Mouse (Mus musculus): ENCODE data around the gene Trim38.

Trim38 gene

DNA sequence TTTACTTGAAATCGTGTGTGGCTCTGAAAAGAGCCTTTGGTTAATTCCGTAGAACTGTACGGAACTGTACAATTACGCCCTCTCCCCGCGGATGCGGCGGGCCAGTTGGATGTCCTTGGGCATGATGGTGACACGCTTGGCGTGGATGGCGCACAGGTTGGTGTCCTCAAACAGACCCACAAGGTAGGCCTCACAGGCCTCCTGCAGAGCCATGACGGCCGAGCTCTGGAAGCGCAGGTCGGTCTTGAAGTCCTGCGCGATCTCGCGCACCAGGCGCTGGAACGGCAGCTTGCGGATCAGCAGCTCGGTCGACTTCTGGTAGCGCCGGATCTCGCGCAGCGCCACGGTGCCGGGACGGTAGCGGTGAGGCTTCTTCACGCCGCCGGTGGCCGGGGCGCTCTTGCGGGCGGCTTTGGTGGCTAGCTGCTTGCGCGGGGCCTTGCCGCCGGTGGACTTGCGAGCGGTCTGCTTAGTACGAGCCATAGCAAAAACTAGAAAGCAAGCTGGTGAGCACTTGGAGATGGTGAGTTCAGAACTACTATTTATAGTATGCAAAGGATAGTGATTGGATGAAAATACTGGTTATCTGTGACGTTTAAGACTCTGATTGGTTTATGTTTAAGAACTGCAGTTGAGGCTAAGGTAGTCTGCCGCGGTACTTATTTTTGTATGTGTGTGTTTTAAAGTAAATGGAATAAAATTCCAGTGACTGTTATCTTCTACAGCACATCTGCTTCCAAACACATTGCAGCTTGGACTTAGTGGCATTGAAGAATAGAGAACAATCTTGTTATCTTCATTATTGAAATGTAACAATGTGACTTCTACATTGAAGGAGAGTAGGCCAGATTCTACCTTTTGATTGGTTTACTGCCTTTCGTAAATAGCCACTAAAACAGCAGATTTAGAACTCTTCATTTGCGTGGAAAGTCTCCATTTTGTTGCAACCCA, 7.6 kb upstream of the Trim38 start, which contains the start of gene Hist1h3a:
Gene Hist1h3a, minus strand, starts transcription at position 516 of the 951 bp plus-strand sequence.
- DNase-seq (ENCODE audit: low spot score): peak; percentile 53

DNA sequence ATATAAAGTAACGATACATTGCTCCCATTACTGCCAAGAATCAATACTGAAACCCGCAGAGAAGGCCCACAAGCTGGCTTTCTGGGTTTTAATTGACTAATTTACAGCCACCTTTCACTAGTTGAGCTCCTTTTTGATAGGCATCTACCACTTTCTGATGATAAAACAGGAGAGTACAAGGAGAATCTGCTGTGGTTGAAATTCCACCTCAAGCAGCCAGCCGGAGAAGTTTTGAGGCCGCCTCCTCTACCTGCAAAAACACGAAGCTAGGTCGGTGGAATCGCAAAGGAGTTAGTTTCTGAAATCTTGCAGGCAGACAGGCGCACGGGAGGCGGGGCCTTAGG, 6.5 kb upstream of the Trim38 start:
- no peak for DNase-seq (ENCODE audit: low spot score)

DNA sequence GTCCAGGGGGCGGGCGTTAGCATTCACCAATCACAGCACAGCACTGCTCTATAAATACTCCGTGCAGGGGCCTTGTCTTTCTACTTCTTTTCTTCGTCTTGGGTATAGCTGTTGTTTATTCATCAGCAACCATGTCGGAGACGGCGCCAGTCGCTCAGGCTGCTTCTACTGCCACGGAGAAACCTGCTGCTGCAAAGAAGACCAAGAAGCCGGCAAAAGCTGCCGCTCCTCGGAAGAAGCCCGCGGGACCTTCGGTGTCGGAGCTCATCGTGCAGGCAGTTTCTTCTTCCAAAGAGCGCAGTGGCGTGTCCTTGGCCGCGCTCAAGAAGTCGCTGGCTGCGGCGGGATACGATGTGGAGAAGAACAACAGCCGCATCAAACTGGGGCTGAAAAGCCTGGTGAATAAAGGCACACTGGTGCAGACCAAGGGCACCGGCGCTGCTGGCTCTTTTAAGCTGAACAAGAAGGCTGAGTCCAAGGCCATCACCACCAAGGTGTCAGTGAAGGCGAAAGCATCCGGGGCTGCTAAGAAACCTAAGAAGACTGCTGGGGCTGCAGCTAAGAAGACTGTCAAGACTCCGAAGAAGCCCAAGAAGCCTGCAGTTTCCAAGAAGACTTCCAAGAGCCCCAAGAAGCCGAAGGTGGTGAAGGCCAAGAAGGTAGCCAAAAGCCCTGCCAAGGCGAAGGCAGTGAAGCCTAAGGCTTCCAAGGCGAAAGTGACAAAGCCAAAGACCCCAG, 6.0 kb upstream of the Trim38 start, which contains the start of gene Hist1h1a:
Gene Hist1h1a, plus strand, starts transcription at position 81 of the 738 bp plus-strand sequence.
- peak; percentile 84 for DNase-seq (ENCODE audit: low spot score)

GRCm38 (mm10) chr13:23764324-23765171, 5.2 kb upstream of the Trim38 start:
- DNase-seq (ENCODE audit: low spot score): no peak

DNA sequence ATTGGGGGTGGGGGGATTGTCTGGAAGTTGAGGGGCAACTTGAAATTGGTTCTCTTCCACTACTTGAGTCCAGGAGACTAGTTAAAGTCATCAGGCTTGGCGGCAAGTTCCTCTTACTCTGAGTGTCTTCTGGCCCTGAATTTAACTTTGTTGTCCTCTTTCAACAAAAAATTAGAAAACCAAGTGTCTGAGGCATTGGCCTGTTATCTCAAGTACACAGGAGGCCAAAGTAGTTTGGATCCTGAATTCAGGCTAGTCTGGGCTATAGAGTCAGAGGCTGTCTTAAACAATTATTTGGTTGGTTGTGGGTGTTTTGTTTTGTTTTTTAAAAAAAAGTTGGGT, 4.6 kb upstream of the Trim38 start:
- no peak for DNase-seq (ENCODE audit: low spot score)

DNA sequence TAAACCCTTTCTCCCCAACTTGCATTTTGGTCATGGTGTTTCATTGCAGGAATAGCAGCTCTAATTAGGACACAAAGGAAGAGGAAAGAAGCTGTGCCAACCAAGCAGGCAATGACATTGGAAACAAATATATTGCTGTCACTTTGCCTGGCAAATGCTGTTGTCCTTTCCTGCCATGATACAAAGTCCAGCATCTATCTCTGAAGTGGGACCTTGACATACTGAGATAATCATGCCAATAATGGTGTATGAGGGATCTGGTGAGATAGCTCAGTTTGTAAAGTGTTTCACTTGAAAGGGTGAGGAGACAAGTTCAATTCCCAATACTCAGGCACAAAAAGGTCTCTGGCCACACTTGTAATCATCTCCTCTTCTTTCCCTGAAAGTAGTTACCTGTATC, 2.9 kb upstream of the Trim38 start:
- DNase-seq (ENCODE audit: low spot score): no peak

DNA sequence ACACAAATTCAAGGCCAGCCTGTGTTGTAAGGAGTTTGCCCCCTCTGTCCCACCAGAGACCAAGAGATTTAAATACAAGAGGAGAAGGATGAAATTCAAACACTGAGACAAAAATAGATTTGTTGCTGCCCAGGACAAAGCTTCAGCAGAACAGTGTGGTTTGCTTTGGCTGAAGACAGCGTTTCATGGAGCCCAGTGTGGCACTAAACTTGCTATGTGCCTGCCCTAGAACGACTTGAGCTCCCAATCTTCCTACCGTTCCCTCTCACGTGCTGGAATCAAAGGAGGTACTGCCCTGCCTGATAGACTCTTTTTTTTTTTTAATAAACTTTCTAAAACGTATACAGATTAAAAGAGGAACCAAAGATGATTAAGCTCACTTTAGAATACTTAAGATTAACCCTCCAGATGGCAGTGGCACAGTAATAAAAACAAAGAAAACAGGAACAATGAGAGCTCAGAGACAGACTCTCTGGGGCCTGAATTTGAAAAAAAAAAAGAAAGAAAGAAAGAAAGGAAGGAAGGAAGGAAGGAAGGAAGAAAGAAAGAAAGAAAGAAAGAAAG, 797 bp upstream of the Trim38 start:
- DNase-seq (ENCODE audit: low spot score): no peak

GRCm38 (mm10) chr13:23772561-23773313, 3.0 kb downstream of the Trim38 start:
- DNase-seq (ENCODE audit: low spot score): peak; percentile 23

DNA sequence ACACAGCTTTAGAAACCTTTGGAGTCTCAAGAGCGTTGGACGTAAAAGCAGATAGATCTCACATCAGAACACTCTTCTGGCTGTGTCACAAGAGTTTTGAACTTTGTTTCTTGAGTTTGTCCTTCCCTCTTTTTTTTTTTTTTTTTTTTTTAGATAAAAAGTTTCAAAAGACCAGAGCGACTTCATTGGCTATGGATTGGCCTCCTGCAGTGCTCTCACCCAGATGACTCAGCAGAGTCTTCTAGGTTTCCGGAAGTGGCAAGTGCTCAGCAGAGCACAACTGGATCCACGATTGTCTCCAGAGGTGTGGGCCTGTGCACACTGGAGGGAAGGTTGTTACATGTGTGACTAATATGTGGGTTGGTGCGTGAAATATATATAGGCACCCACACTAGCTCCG, 8.6 kb downstream of the Trim38 start:
- no peak for DNase-seq (ENCODE audit: low spot score)

- DNase-seq (ENCODE audit: low spot score): no peak
These were observed 9.3 kb downstream of the Trim38 start for GRCm38 (mm10) chr13:23779025-23779424.

DNA sequence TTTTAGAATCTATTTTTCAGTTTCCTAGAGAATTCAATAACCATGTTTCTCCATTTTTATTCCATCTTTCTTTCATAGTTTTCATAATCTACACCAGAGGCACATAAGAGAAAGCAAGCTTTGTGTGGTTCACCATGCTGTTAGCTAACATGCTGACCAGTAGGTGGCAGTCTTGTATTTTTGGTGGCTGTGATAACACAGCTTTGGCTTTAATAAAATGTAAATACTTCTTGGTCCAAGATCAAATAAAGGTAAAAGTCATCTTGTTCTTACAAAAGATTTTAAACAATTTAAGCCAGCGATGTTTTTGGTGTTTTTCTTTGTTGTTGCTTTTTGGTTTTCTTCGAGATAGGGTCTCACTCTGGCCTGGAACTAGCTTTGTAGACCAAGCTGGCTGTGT, 22.8 kb downstream of the Trim38 start:
- DNase-seq (ENCODE audit: low spot score): peak; percentile 51

GRCm38 (mm10) chr13:23799405-23799804, 29.7 kb downstream of the Trim38 start:
- no peak for DNase-seq (ENCODE audit: low spot score)

- no peak for DNase-seq (ENCODE audit: low spot score)
These were observed 34.8 kb downstream of the Trim38 start for GRCm38 (mm10) chr13:23804532-23804931.

GRCm38 (mm10) chr13:23806422-23807052, 36.8 kb downstream of the Trim38 start, which contains the start of gene Slc17a2:
TSS of gene Slc17a2 (plus strand) at chr13:23806993.
- DNase-seq (ENCODE audit: low spot score): no peak

GRCm38 (mm10) chr13:23816148-23816547, 46.4 kb downstream of the Trim38 start:
- DNase-seq (ENCODE audit: low spot score): no peak

DNA sequence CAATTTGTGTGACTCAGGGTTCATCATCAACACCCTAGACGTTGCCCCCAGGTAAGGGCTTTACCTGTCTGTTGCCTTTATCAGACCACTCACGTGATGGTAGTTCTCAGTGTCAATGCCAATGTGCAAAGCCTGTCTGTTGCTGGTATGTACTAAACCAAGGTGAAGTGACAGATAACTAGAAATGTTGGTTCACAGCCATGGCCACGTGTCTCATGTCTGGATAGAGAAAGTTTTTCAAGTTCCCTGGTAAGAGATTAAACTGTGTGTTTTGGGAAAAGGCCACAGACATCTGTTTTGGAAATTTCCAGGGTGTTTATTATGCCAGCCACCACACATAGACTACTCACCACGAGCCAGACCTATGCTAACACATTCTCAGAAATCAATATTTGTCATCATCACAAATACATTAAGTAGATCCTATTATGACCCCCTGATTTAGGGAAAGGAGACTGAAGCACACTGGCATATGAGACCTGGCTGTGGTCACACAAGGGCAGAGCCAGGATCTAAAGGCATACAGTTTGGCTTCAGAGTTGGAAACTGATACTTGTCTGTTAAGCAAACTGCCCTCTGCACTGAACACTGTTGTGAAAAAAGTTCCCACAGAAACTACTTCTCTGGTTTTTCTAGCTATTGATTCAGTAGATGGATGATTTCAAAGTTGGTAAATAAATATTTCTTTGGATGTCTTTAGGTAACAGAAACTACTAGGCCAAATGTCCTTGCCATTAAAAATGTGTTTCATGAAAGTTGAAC, 50.6 kb downstream of the Trim38 start:
- DNase-seq (ENCODE audit: low spot score): no peak

DNA sequence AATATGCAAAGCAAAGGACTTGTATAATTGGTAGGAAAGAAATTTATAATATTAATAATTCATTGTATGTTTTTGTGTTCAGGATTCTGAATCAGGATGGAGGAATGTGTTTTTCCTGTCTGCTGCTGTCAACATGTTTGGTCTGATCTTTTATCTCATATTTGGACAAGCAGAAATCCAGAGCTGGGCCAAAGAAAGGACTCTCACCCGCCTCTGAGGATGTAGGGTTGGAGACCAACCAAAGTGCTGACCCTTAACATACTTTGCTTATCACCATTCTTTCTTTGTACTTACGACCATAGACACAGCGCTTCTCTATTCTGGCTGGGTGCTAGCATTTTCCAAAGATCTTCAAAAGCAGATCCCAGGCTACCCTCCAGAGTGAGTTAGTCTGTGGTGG, 52.5 kb downstream of the Trim38 start:
- no peak for DNase-seq (ENCODE audit: low spot score)

DNA sequence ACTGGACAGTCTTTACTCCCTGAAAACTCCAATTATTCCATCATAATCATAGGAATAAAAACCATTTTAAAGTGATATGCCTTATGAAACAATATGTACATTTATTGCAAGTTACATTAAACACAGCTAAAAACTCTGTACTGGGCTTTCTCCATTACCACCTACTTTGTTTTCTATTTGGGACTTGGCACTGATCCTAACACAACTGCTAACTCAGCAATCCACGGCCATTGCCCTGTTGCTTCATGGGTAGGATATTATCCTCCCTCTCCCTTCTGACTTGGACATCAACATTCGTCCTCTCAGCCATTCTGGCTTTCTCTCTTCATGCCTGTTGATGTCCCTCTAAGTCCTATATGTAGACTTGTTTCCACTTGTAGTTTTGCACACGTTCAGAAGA, 56.9 kb downstream of the Trim38 start:
- DNase-seq (ENCODE audit: low spot score): no peak

DNA sequence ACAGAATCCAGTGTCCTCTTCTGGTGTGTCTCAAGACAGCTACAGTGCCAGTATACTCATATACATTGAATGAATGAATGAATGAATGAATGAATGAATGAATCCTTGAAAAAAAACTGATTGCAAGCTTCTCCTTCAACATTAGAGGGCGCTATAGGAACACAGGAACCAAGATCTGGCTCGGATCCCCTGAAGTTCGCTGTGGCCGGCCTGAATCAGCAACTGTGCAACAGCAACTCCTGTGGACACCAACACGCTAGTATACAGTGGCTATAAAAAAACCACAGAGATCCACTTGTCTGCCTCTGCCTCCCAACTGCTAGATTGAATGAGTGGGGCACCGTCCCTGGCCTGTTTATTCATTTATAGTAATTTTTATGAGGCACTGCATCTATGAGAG, 63.3 kb downstream of the Trim38 start:
- DNase-seq (ENCODE audit: low spot score): peak; percentile 23

DNA sequence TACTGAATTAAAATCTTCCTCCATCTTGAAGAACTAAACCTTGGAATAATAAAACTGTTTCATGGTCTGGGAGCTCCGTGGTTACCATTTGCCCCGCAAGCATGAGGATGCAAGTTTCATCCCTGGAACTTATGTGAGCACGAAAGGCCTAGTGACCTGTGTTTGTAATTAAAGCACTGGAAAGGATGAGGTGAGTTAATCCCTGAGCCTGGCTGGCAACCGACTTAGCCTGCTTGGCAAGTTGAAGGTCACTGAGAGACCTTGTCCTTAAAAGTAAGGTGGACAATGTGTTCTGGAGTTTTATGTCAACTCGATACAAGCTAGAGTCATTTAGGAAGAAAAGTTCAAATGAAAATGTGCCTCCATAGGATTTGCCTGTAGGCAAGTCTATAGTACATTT, 65.1 kb downstream of the Trim38 start:
- no peak for DNase-seq (ENCODE audit: low spot score)
